Mouse (Mus musculus): Measurements from ENCODE around the gene Tsc1.

The Tsc1 gene

DNA sequence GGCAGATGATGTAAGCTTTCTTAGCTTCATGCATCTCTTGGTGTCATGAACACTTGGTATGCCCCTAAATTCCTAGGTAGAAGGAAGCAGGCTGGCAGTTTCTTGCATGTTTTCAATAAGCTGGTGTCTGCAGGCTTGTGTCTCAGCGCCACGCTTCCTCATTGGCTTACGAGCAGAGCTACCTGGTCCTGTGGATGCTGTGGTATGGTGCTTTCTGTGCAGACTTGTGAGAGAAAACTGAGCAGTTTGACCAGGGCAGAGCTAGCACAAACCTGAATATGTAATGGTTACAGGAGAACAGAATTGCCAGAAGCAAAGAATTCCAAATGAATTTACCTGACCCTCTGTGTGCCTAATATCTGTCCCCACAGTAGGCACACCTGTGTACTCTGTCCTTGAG is 2.1 kb downstream of the Tsc1 start:
- no peak for DNase-seq (ENCODE audit: extremely low spot score)

DNA sequence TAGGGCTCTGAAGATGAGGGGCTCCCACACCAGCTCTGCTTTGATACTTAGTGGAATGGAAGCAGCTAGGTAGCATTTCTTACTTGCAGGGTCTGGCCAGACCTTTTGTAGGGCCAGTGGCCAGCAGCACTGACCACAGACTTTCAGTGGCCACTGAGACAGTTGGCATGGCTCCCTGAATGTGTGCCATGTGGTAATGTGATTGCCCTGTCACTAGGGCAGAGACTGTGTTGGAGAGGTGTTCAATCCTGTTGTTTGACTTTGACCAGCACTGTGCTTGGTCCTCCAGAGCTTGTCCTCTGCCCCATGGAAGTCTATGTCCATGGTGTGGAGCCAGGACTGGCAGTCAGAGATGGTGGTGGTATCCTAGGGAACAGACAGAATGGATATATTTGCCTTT is 9.5 kb downstream of the Tsc1 start:
- DNase-seq (ENCODE audit: extremely low spot score) = no peak

DNA sequence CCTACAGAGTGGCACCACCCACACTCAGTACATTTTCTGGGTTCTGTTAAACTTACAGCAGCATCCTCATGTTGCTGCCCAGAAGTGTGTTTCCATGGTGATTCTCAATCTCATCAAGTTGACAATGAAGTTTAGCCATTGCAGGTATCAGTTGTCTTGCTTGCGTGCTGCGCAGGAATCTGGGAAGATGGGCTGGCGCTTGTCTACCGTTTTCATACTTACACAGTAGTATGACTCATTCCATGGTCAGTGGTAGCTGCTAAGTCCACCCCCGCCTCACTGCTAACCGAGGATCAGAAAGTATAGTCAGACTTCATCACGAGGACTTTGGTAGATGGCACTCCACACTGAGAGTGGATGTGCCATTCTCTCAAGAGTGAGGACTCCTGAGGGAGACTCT is 12.3 kb downstream of the Tsc1 start:
- DNase-seq (ENCODE audit: extremely low spot score) = no peak

DNA sequence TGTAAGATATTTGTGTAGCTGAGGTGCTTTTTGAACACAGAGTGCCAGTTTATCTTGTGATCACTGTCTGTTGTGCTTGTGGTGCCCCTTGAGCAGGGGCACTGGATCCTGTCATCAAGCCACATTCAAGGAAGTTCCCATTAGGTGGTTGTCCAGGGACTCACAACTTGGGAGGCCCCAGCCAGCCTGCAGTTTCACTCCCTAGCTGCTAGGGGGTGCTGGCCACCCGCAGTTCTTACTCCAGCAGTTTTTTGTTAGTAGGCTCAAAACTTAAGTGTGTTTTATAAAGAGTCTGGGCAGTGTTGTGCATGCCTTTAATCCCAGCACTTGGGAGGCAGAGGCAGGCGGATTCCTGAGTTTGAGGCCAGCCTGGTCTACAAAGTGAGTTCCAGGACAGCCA is 13.3 kb downstream of the Tsc1 start:
- peak; percentile 11 for DNase-seq (ENCODE audit: extremely low spot score)

DNA sequence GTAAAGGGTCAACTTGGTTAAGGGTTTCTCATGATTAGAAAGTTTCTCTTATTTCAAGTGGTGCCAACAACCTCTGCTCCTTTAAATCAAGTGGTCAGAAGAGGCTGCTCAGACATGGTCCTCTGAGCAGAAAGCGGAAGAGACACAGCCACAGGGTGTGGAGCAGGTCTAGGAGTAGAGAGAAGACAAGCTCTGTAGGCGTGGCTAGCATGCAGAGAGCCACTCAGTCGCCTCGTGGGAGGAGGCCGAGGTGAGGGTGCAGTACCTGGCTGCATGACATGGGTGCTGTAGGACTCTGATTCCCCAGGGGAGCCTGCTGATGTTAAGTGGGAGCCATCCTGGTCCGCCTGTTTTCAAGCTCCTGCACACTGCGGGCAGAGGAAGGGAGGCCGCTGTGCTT is 15.2 kb downstream of the Tsc1 start:
- no peak for DNase-seq (ENCODE audit: extremely low spot score)

DNA sequence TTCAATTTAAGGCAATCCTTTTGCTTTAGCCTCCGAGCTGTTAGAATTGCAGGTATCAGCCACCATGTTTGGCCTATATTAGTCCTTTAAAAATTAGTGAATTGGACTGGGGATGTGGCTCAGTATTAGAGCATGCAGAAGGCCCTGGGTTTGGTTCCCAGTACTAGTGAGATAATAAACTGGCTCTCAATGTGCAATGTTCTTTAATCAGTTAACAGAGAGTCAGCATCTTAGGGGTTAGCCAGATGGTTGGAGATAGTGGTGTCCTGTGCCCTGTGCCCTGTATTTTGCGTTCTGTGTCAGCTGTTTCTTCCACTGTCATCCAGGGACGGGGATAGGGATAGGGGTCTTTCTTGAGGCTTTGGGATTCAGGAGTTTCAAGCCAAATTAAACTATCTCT is 21.9 kb downstream of the Tsc1 start:
- no peak for DNase-seq (ENCODE audit: extremely low spot score)

DNA sequence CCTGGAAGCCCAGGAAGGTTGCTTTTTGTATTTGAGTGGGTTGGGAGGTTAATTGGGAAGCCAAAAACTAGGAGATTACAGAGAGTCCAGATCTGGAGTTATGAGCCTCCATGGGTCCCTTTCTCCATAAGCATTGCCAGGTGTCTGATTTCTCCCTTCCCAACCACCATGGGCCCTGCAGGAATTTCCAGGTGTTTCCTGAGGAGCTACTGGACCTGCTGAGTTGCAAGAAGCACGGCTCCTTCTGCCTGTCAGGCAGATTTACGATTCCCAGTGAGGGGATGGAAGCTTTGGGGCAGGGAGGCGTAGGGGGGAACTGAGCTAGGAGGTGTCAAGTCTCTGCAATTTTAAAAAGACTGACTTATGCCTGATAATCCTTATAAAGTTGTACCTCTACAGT is 24.8 kb downstream of the Tsc1 start:
- DNase-seq (ENCODE audit: extremely low spot score) = no peak

DNA sequence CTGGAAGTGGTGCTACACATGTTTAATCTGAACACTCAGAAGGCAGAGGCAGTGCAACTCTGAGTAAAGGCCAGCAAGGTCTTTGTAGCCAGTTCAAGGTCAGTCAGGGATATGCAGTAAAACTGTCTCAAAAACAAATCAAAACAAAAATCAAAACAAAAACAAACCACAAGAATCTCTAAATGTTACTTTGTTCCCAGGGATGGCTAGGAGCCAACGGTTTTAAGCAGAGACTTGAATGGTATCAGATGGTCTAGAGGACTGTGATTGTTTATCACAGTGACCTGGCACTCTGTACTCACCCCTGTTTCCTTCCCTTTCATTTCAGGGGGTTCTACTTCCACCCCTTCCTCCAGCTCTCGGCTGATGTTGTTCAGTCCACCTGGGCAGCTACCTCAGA is 30.4 kb downstream of the Tsc1 start:
- DNase-seq (ENCODE audit: extremely low spot score) = no peak

DNA sequence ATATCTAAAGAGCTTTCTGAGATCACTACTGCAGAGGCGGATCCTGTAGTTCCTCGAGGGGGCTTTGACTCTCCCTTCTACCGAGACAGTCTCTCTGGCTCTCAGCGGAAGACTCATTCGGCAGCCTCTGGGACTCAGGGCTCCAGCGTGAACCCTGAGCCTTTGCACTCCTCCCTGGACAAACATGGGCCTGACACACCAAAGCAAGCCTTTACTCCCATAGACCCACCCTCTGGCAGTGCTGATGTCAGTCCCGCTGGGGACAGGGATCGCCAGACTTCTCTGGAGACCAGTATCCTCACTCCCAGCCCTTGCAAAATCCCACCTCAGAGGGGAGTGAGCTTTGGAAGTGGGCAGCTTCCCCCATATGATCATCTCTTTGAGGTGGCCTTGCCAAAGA is 35.0 kb downstream of the Tsc1 start:
- no peak for DNase-seq (ENCODE audit: extremely low spot score)

DNA sequence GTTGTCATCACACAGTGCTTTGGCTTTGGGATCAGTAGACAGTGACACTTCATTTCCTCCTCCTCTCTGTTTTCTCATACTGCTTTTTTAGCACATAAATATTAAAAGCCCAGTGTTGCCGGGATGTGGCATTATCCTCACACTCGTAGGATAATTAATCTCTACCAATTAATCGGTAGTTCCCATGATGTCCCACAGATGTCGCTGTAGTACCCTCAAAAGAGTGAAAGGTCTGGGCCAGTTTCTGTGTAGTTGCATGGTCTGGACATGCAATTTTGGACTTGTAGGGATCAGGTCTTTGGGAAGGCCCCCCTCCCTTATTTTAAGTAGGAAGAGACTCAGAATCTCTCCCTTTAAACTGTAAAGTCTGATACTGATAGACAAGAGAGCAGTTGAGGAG is 39.7 kb downstream of the Tsc1 start:
- DNase-seq (ENCODE audit: extremely low spot score) = peak; percentile 23

DNA sequence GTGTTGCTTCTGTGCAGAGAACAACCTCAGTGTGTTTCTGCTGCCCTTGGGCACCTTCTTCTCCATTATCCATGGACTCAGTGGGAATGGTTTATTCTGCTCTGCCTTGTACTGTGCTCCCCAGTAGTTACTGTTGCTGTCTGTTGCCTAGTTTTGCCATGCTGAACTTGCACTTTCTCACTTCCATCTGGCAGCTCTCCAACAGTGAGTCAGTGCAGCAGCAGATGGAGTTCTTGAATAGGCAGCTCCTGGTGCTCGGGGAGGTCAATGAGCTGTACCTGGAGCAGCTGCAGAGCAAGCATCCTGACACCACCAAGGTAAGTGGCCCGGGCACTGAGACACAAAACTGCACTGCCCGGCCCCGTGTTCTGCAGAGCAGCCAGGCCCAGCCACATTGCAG is 40.7 kb downstream of the Tsc1 start:
- no peak for DNase-seq (ENCODE audit: extremely low spot score)

DNA sequence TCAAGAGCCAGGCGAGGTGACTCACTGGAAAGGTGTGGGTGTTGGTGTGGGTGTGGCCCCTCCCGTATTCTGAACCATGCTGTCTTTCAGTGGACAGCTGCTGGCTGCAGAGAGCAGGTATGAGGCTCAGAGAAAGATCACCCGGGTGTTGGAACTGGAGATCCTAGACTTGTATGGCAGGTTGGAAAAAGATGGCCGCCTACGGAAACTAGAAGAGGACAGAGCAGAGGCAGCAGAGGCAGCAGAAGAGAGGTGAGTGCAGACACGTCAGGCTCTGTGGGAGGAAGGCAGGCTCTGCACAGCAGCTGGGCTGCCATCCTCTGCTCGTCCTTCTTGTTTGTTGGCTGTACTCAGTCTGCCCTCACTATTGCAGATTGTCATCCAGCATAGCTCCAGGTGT is 44.9 kb downstream of the Tsc1 start:
- no peak for DNase-seq (ENCODE audit: extremely low spot score)

DNA sequence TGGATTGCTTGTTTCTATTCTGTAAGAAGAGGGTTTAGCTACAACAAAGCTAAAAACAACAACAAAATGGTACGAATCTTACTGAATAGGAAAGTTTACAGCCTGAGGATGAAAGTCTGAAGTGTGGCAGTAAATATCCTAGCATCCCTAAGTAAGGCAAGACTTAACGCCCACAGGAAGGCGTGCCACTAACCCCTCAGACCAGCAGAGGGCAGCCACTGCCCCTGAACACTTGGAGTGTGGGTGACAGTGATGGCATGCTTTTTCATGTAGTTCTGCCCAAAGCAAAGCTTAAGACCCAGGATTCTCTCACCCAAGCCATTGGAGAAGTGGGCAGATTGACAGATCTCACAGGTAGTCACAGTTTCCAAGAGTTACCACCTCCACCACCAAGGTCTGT is 47.4 kb downstream of the Tsc1 start:
- peak; percentile 22 for DNase-seq (ENCODE audit: extremely low spot score)

DNA sequence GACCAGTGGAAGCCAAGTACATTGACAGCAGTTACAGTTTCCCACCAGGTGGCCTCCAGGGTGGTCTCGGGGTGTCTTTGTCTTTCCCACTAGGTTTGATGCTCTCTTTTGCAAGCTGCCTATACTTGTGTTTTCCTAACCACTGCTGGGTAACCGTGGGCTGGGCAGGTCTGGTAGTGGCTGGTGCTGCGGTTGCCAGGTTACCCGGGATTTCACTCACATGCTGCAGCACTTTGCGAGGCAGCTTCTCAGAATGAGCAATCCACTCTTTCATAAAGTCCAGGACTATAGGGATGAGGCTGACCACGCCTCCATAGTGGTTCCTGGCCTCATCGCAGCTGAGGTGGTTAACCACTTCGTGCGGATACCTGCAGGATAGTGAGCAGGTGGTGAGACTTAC is 51.7 kb downstream of the Tsc1 start:
- DNase-seq (ENCODE audit: extremely low spot score) = no peak

DNA sequence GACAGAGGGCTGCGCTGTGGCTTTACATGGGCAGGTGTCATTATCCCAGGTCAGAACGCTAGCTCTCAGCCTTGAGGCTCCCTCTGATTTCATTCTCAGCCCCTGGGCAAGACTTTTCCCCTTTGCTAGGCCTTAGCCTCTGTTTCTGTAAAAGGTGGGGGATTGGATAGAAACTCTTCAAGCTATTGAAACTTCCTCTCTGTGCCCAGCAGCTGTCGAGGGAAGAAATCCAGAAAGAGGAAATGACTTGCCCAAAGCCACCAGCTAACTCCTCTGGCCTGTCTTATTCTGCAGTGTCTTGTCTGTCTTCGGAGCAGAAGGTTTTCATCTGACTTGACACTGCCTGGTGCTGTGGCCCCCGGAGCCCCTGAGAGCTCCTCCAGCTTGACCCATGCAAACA is 57.5 kb downstream of the Tsc1 start:
- no peak for DNase-seq (ENCODE audit: extremely low spot score)

DNA sequence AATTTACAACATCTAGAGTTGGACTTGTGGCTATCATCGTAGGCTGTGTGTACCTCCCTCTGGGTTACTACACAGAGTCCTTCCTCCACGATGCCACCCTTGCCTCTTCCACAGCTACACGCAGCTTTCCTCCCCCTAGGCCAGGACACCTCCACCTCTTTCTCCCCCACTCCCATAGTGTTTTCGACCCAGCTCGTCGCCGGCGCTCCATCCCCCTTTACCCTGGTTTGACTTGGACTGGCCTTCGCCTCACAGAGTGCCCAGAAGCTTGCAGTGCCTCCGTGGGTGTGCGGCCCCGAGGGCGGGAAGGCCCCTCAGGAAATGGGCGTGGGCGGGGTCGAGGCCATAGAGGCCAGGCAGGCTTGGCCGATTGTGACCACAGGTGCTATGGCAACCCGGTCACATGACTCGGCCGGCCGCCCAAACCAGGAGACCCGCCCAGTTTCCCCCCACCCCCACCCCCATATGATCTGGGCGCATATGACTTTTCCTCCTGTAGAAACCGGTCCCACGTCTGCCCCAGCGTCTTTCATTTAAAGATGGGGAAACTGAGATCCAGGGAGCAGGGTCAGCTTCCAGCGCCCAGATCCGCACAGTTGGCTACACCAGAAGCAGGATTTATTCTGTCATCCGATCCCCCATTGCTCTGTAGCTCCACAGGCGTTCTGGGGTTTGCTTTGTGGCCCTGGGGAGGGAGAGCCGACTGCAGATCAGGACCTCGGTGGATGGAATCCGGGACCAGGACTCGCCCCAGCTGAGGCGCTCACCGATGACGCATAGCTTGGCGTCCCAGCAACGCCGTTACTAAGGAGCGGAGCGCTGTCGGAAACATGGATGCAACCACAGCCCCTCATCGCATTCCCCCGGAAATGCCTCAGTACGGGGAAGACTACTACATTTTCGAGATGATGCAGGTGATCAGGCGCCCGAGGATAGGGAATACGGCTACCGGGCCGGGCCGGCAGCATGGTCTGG is 58.6 kb downstream of the Tsc1 start, which contains the start of the genes Spaca9 and Ak8:
TSS of gene Spaca9 (minus strand) at position 367 of the 975 bp plus-strand sequence.
TSS of gene Ak8 (plus strand) at position 804 of the 975 bp plus-strand sequence.
- DNase-seq (ENCODE audit: extremely low spot score) = peak; percentile 90

DNA sequence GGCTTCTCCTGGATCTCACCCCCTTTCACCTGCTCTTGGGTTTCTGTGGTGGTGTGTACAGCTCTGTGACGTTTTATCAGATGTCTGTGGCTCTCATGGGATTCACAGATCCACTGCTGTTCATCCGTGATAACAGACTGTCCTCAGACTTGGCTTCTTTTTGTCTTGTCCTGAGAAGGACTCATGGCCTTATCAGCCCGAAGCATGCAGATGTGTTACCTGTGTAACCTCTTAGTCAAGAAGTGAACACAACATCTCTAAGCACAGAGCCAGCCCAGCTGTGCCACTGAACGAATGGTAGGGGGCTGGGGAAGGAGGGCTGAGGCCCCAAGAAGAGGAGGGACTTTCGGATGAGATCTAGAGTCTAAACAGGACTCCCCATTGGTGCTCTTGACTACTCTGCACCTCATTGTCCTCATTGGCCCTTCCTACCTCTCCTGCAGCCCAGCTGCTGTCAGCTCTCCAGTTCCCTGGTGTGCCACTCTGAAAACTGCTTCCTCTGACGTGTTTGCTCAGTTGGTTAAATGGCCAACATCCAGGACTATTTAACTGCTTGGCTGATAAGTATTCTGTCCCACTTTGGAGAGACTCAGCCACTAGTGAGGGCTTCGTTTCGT is 60.7 kb downstream of the Tsc1 start:
- DNase-seq (ENCODE audit: extremely low spot score) = no peak

DNA sequence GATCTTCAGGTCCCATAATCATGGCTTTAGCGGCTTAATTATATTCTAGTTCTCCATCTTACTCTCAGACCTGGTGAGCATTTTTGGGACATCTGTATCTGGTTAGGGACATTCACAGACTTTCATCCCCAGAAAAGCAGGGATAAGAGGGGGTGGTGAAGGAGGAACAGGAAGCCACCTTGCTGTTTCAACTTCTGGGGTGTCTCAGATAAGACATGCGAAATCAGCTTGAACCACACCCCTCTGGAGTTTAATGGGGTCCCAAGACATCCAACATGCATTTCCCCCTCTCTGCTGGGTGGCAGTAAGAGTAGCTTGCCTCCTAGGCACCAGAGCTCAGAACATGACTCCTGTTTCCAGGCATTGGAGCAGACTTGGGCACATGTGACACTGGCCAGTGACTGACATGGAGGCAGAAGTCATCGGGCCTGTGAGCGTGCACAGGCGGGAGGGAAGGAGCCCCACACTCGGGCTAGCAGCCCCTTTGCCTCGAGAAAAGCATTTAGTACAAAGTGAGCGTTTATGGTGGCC is 65.1 kb downstream of the Tsc1 start:
- no peak for DNase-seq (ENCODE audit: extremely low spot score)

DNA sequence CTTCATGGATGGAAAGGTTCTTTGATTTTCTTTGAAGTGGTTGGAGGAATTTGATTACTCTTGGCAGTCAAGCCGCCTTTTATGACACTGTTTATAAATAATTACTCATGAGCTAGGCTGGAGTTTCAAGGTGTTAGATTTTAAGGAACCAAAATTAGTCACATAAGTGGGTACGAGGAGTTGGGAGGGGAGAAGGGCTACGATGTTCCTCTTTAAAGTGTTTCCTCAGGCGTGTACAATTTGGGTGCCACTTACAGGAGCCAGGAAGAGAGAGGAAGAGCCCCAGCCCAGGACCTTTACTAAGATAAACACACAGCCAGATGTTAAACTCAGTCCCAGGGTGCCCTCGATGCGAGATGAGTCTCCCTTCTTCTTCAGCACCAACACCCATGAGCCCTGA is 65.8 kb downstream of the Tsc1 start:
- DNase-seq (ENCODE audit: extremely low spot score) = no peak

DNA sequence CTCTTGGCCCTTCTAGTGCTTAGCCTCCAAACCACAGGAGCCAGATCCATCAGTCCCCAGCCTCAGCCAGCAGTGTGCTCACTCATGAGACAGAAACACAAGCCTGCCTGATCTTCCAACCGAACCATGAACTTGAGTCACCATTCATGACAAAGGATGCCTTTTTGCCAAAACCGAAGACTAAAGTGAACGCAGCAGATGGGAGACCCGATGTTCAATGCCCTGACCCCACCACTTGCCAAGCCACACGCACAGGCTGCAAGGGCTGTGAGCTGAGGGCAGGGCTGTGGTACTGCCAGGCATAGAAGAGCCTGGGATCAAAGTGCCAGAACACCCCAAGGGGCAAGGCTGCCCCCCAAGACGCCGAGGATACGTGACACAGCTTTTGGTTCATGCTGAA is 72.0 kb downstream of the Tsc1 start:
- DNase-seq (ENCODE audit: extremely low spot score) = no peak

DNA sequence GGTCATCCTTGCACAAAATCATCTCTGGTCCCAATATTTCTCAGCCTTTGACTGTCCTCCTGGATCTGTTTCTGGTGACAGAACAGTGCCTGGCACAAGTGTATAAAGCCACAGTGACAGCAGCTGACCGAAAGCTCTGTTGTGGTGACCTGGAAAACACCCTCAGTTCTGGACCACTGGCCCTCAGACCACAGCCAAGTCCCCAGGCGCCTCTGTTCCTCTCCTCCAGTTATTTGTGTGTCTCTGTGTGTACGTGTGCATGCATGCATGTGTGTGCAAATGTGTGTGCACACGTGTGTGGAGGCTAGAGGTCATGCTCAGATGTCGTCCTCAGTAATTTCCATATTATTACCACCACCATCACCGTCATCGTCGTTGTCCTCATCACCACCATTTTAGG is 81.4 kb downstream of the Tsc1 start:
- DNase-seq (ENCODE audit: extremely low spot score) = no peak

DNA sequence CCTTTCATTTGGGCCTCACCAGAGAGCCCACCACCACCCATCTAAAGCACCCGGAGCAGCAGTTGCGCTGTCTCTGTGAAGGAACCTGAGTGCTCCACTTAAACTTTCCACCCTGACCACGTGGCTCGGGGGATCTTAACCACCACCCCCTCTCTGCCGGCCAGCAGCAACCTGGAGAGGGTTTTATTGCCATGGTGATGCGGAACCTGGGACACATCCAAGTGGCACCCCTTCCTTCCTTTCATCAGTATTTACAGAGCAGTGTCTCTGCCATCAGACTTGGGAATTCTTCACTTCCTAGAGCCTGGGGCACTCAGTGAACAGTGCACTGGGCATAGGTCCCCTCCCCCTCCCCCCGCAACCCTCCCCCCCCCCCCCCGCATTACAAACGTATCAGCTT is 82.9 kb downstream of the Tsc1 start:
- DNase-seq (ENCODE audit: extremely low spot score) = no peak

DNA sequence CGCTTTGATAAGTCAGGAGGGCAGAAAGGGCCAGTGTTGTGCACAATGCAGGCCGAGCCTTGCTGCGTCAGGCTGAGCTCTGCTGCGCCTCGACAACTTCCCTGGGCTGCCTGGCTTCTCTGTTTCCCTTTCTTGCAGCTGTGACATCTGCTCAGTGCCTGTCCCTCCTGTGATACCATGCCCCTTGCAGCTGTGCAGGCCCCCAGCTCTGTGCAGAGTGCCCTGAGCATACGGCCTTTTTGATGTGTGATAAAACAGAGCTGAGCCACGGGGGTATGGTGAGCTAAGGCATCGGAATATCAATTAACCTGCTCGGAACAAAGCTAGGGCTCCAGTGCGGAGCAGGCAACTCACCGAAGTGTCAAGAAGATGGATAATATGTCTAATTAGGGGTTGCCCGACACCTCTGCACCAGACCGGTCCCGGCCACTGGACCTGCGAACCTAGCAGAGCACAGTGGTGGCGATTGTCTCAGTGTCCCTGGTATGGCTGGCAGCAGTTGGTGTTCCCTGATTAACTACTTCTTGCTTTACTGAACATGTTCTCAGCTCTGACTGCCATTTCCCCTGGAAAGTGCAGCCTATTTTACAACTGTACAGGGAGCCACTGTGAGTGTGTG is 86.9 kb downstream of the Tsc1 start:
- DNase-seq (ENCODE audit: extremely low spot score) = peak; percentile 25

Data from embryo, embryonic 9.5 days (tissue).